Mouse (Mus musculus): ENCODE measurements around the gene Dmpk. TPM values are rescaled to one million over a fixed set of nuclear protein-coding genes. Genes with fewer than 3 reads are reported as not detected.
"Not testable (repeated sequence)": the region's sequence is repeated elsewhere in the genome, so short reads cannot be mapped to it uniquely, and the experiment has no call there.

The Dmpk gene
- polyA plus RNA-seq, 1 experiment = 6.0 TPM

GRCm38 (mm10) chr7:19054047-19054776 is 29.4 kb upstream of the Dmpk start, which contains the start of gene Rsph6a:
Rsph6a (plus strand) TSS chr7:19054690.
- Histone ChIP-seq H3K9me3 (ENCODE audit: control insufficient read depth, low read length) (no peaks in the 10 kb centered on the region), H3K4me1 (ENCODE audit: control insufficient read depth) (no peaks in the 10 kb centered on the region), H3K36me3 (ENCODE audit: control insufficient read depth) (peaks cover 59% of the 10 kb centered on the region), H3K27me3 (ENCODE audit: control insufficient read depth) (no peaks in the 10 kb centered on the region), H3K4me3 (replicated peaks) (no peak within 1 kb of the TSS)
- no peak for TF ChIP-seq TAL1 (IDR thresholded peaks at IDR 0.05; ENCODE audit: low read length)
- no peak for TF ChIP-seq GATA1 (IDR thresholded peaks at IDR 0.05; ENCODE audit: low read length)

- TF ChIP-seq GATA1 (IDR thresholded peaks at IDR 0.05; ENCODE audit: low read length) (no peak), TAL1 (IDR thresholded peaks at IDR 0.05; ENCODE audit: low read length) (no peak)
- peaks cover 54% of the 10 kb centered on the region for H3K36me3 ChIP-seq (ENCODE audit: control insufficient read depth)
Measured at GRCm38 (mm10) chr7:19054777-19055076, 28.9 kb upstream of the Dmpk start.

GRCm38 (mm10) chr7:19055108-19055507 is 28.5 kb upstream of the Dmpk start:
- Histone ChIP-seq H3K4me1 (ENCODE audit: control insufficient read depth) (no peaks in the 10 kb centered on the region), H3K27me3 (ENCODE audit: control insufficient read depth) (no peaks in the 10 kb centered on the region), H3K36me3 (ENCODE audit: control insufficient read depth) (peaks cover 50% of the 10 kb centered on the region), H3K9me3 (ENCODE audit: control insufficient read depth, low read length) (no peaks in the 10 kb centered on the region), H3K4me3 (replicated peaks) (no peak overlapping the region)
- no peak for TF ChIP-seq TAL1 (IDR thresholded peaks at IDR 0.05; ENCODE audit: low read length)
- TF ChIP-seq GATA1 (IDR thresholded peaks at IDR 0.05; ENCODE audit: low read length) = no peak

More at GRCm38 (mm10) chr7:19054777-19055076, 28.9 kb upstream of the Dmpk start:
- Histone ChIP-seq H3K4me3 (replicated peaks) (no peak overlapping the region), H3K4me1 (ENCODE audit: control insufficient read depth) (no peaks in the 10 kb centered on the region), H3K27me3 (ENCODE audit: control insufficient read depth) (no peaks in the 10 kb centered on the region), H3K9me3 (ENCODE audit: control insufficient read depth, low read length) (no peaks in the 10 kb centered on the region)

GRCm38 (mm10) chr7:19057405-19057804 is 26.2 kb upstream of the Dmpk start:
- no peak for TF ChIP-seq TAL1 (IDR thresholded peaks at IDR 0.05; ENCODE audit: low read length)
- no peak for TF ChIP-seq GATA1 (IDR thresholded peaks at IDR 0.05; ENCODE audit: low read length)
- peaks cover 27% of the 10 kb centered on the region for H3K36me3 ChIP-seq (ENCODE audit: control insufficient read depth)
- peaks cover 1% of the 10 kb centered on the region; the same call in 1 of the 2 replicates for H3K27me3 ChIP-seq (ENCODE audit: control insufficient read depth)
- H3K9me3 ChIP-seq (ENCODE audit: control insufficient read depth, low read length) = no peaks in the 10 kb centered on the region
- no peaks in the 10 kb centered on the region for H3K4me1 ChIP-seq (ENCODE audit: control insufficient read depth)
- H3K4me3 ChIP-seq (replicated peaks) = no peak overlapping the region

GRCm38 (mm10) chr7:19065896-19066295 is 17.8 kb upstream of the Dmpk start:
- Histone ChIP-seq H3K4me1 (ENCODE audit: control insufficient read depth) (peaks cover 5% of the 10 kb centered on the region), H3K36me3 (ENCODE audit: control insufficient read depth) (no peaks in the 10 kb centered on the region), H3K9me3 (ENCODE audit: control insufficient read depth, low read length) (no peaks in the 10 kb centered on the region; the same call in 1 of the 2 replicates), H3K4me3 (replicated peaks) (no peak overlapping the region), H3K27me3 (ENCODE audit: control insufficient read depth) (peaks cover 44% of the 10 kb centered on the region)
- TF ChIP-seq GATA1 (IDR thresholded peaks at IDR 0.05; ENCODE audit: low read length) = no peak
- TF ChIP-seq TAL1 (IDR thresholded peaks at IDR 0.05; ENCODE audit: low read length) = no peak

GRCm38 (mm10) chr7:19067063-19067462 is 16.6 kb upstream of the Dmpk start:
- TF ChIP-seq TAL1 (IDR thresholded peaks at IDR 0.05; ENCODE audit: low read length) = no peak
- Histone ChIP-seq H3K36me3 (ENCODE audit: control insufficient read depth) (no peaks in the 10 kb centered on the region), H3K27me3 (ENCODE audit: control insufficient read depth) (peaks cover 44% of the 10 kb centered on the region)

GRCm38 (mm10) chr7:19067935-19068334 is 15.7 kb upstream of the Dmpk start:
- H3K9me3 ChIP-seq (ENCODE audit: control insufficient read depth, low read length) = no peaks in the 10 kb centered on the region; the same call in 1 of the 2 replicates
- H3K4me1 ChIP-seq (ENCODE audit: control insufficient read depth) = peaks cover 5% of the 10 kb centered on the region
- no peak overlapping the region for H3K4me3 ChIP-seq (replicated peaks)
- no peak for TF ChIP-seq GATA1 (IDR thresholded peaks at IDR 0.05; ENCODE audit: low read length)
- TF ChIP-seq TAL1 (IDR thresholded peaks at IDR 0.05; ENCODE audit: low read length) = no peak
- no peaks in the 10 kb centered on the region for H3K36me3 ChIP-seq (ENCODE audit: control insufficient read depth)
- peaks cover 42% of the 10 kb centered on the region for H3K27me3 ChIP-seq (ENCODE audit: control insufficient read depth)

More at GRCm38 (mm10) chr7:19067063-19067462, 16.6 kb upstream of the Dmpk start:
- H3K4me3 ChIP-seq (replicated peaks) = no peak overlapping the region
- peaks cover 5% of the 10 kb centered on the region for H3K4me1 ChIP-seq (ENCODE audit: control insufficient read depth)
- no peaks in the 10 kb centered on the region; the same call in 1 of the 2 replicates for H3K9me3 ChIP-seq (ENCODE audit: control insufficient read depth, low read length)

GRCm38 (mm10) chr7:19068707-19069106 is 14.9 kb upstream of the Dmpk start:
- H3K36me3 ChIP-seq (ENCODE audit: control insufficient read depth) = no peaks in the 10 kb centered on the region
- peaks cover 39% of the 10 kb centered on the region for H3K27me3 ChIP-seq (ENCODE audit: control insufficient read depth)

GRCm38 (mm10) chr7:19069500-19069899 is 14.1 kb upstream of the Dmpk start:
- Histone ChIP-seq H3K36me3 (ENCODE audit: control insufficient read depth) (no peaks in the 10 kb centered on the region), H3K9me3 (ENCODE audit: control insufficient read depth, low read length) (no peaks in the 10 kb centered on the region; the same call in 1 of the 2 replicates), H3K27me3 (ENCODE audit: control insufficient read depth) (peaks cover 32% of the 10 kb centered on the region), H3K4me3 (replicated peaks) (no peak overlapping the region), H3K4me1 (ENCODE audit: control insufficient read depth) (peaks cover 5% of the 10 kb centered on the region)
- TF ChIP-seq TAL1 (IDR thresholded peaks at IDR 0.05; ENCODE audit: low read length) = no peak
- no peak for TF ChIP-seq GATA1 (IDR thresholded peaks at IDR 0.05; ENCODE audit: low read length)

More at GRCm38 (mm10) chr7:19068707-19069106, 14.9 kb upstream of the Dmpk start:
- Histone ChIP-seq H3K4me1 (ENCODE audit: control insufficient read depth) (peaks cover 5% of the 10 kb centered on the region), H3K4me3 (replicated peaks) (no peak overlapping the region), H3K9me3 (ENCODE audit: control insufficient read depth, low read length) (no peaks in the 10 kb centered on the region; the same call in 1 of the 2 replicates)
- no peak for TF ChIP-seq GATA1 (IDR thresholded peaks at IDR 0.05; ENCODE audit: low read length)
- TF ChIP-seq TAL1 (IDR thresholded peaks at IDR 0.05; ENCODE audit: low read length) = no peak

- not testable (repeated sequence) for H3K36me3 ChIP-seq (ENCODE audit: control insufficient read depth); H3K4me3 ChIP-seq (replicated peaks); H3K9me3 ChIP-seq (ENCODE audit: control insufficient read depth, low read length)
- Histone ChIP-seq H3K4me1 (ENCODE audit: control insufficient read depth) (peaks cover 18% of the 10 kb centered on the region), H3K27me3 (ENCODE audit: control insufficient read depth) (peaks cover 17% of the 10 kb centered on the region)
Measured at GRCm38 (mm10) chr7:19071024-19071423, 12.6 kb upstream of the Dmpk start.
